Mouse (Mus musculus): Measurements from ENCODE around the gene Gramd1b.

DNA sequence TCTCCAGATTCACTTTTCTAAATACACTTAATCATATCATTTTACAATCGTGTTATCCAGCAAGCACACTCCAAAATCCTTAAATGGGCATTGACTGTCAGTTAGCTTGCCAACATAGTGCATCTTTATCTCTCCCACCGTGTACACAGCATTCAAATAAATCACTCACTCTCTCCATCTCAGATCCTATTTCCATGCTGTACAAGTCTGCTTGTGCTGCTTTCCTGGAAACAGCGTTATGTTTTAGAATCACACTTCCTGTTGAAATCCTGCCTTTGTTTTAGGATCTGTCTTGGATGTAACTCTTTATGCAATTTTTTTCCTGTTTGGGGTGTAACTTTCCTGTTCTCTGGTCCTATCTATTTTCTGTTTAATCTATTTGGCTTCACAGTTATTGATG, 278.7 kb downstream of the Gramd1b start:
- no peak for TF ChIP-seq POLR2A (IDR thresholded peaks at IDR 0.05; ENCODE audit: low read depth, low read length)
- no peak for TF ChIP-seq CTCF (IDR thresholded peaks at IDR 0.05; ENCODE audit: extremely low read depth, insufficient read depth, insufficient read length, insufficient replicate concordance)
